Mouse (Mus musculus) G1E (cell line): ENCODE measurements around the gene Slbp. TPM values are rescaled to one million over a fixed set of nuclear protein-coding genes. Genes with fewer than 3 reads are reported as not detected.
A peak's percentile ranks its signal among the peaks of the same experiment; 100 is the strongest.

Experiments
- ATAC-seq: 2 replicates; pipeline ENCODE4 v1.8.0; 2016; ENCODE audit warnings: mild to moderate bottlenecking; ENCODE audit not compliant: insufficient number of reproducible peaks, poor library complexity, low FRiP score, severe bottlenecking; ENCODE audit errors: extremely low read depth
- DNase-seq: peaks from one replicate; pipeline ENCODE4 v3.0.0; 2012; ENCODE audit warnings: low spot score
- H3K27me3 ChIP-seq: 2 replicates; pipeline ENCODE4 v1.6.1; 2012; ENCODE audit warnings: mild to moderate bottlenecking, low read length, inconsistent platforms; ENCODE audit not compliant: insufficient read depth
- H3K36me3 ChIP-seq: replicated peaks from 2 replicates; pipeline ENCODE3; 2012; ENCODE audit warnings: mild to moderate bottlenecking, inconsistent platforms
- H3K4me1 ChIP-seq: 2 replicates; pipeline ENCODE4 v1.6.1; 2012; ENCODE audit warnings: low read depth, low read length, inconsistent platforms, mixed read lengths; ENCODE audit not compliant: insufficient read depth
- H3K4me3 ChIP-seq: 2 replicates; pipeline ENCODE4 v1.5.1; 2012; ENCODE audit warnings: low read depth, mild to moderate bottlenecking, inconsistent platforms, low read length, moderate library complexity, mixed read lengths
- H3K9me3 ChIP-seq: replicated peaks from 2 replicates; pipeline ENCODE4 v1.6.1; 2012; ENCODE audit warnings: inconsistent platforms
- CTCF ChIP-seq: IDR thresholded peaks from 2 replicates; pipeline ENCODE4 v1.5.1; 2012; ENCODE audit warnings: low read depth, low read length, inconsistent platforms, mixed read lengths
- GATA1 ChIP-seq: IDR thresholded peaks from 2 replicates; pipeline ENCODE4 v1.6.1; 2012; ENCODE audit warnings: borderline replicate concordance, low read length, inconsistent platforms, mixed read lengths
- GATA2 ChIP-seq: IDR thresholded peaks from 2 replicates; pipeline ENCODE4 v1.6.1; 2012; ENCODE audit warnings: low read depth, low read length, inconsistent platforms, borderline replicate concordance
- POLR2AphosphoS5 ChIP-seq: IDR thresholded peaks from 2 replicates; pipeline ENCODE4 v1.6.1; 2012; ENCODE audit warnings: low read depth, low read length, inconsistent platforms; ENCODE audit not compliant: insufficient replicate concordance
- TAL1 ChIP-seq: conservative IDR thresholded peaks from 2 replicates; pipeline ENCODE4 v1.6.1; 2012; ENCODE audit warnings: low read depth, low read length, inconsistent platforms, mixed read lengths
- polyA plus RNA-seq: library from polyadenylated mRNA; stranded (reverse); fragments of >175 nt; gene quantifications from 2 replicates; pipeline ENCODE4 v1.2.3, GENCODE M21; 2012
- total RNA-seq, 2 experiments: library from RNA; stranded (forward) in 1 of 2; stranded (reverse) in 1 of 2; fragments of 200-1000 nt in 1 of 2; fragments of >200 nt in 1 of 2; fragmentation: Nextera tagmentation in 1 of 2; gene quantifications; 2 replicates each; pipeline ENCODE4 v1.2.3; 2014 to 2017

Gene Slbp
- total and polyA plus RNA-seq, 3 experiments, result 174 to 386 (median 174) TPM

DNA sequence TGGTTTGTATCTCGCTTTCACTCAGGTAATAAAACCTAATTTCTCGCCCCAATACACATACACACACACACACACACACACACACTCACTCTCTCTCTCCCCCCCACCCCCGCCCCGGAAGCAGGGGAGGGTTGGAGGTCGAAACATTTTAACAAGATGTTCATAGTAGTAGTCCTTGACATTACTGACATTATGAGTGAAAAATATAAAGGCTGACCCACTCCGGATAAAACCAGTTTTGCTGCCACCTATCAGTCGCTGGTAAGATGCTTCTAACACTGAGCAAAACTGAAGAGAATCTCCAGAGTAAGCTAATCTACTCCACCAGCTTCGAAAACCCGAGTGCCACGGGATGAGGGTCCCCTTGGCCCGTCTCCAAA lies 843 bp downstream of the Slbp start:
- H3K36me3 ChIP-seq, result peaks cover 76% of the 10 kb centered on the region
- peak overlapping the region; percentile 90 for H3K4me3 ChIP-seq
- H3K9me3 ChIP-seq, result no peaks in the 10 kb centered on the region
- H3K27me3 ChIP-seq, result no peaks in the 10 kb centered on the region
- TF ChIP-seq POLR2AphosphoS5, result no peak
- TF ChIP-seq GATA1, result no peak
- TF ChIP-seq GATA2, result no peak
- no peak for TF ChIP-seq CTCF
- TF ChIP-seq TAL1, result no peak
- peaks cover 70% of the 10 kb centered on the region for H3K4me1 ChIP-seq
- no peak for DNase-seq
- ATAC-seq, result no peak

DNA sequence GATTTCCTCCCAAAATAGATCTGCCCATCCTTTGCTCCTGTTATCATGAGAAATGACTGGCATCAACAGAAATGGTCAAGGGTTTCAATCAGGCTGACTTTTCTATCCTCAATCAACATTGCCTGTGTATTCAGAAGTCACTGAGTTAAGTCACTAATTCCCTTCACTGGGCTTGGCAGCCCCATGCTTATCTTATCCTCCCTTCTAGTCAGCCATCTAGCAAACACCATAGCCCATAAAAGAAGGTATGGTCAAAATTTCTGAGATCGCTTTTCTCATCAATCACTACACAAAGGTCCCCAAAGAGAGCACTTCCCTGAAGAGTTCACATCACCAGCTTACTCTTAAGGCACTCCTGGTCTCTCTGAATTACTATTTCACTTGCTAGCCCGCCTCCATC lies 1.4 kb downstream of the Slbp start:
- Histone ChIP-seq H3K27me3 (no peaks in the 10 kb centered on the region), H3K4me3 (peak overlapping the region; percentile 90), H3K36me3 (peaks cover 77% of the 10 kb centered on the region), H3K4me1 (peaks cover 70% of the 10 kb centered on the region), H3K9me3 (no peaks in the 10 kb centered on the region)
- TF ChIP-seq POLR2AphosphoS5, result no peak
- no peak for TF ChIP-seq TAL1
- TF ChIP-seq GATA1, result no peak
- no peak for TF ChIP-seq GATA2
- TF ChIP-seq CTCF, result no peak
- ATAC-seq (no peak), DNase-seq (no peak)

DNA sequence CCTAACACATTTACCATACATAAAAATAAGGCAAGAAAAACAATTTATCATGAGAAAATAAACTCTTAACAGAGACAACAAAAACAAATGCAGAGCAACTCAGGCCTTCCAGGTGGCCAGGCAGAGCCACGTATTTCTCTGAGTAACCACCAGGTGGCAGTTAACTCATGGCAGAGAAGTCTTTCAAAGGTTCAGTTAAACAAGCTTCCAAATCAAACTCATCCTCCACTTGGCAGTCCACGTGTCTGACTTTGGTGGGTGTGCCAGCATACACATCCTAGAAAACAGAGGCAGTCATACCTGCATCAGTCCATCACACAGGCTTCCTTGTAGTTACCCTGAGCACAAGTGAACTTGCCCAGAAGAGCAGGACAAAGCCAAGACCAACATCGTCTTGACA lies 11.7 kb downstream of the Slbp start:
- TF ChIP-seq TAL1 (no peak), CTCF (peak; percentile 68; the same call in 1 of the 2 replicates)
- no peak; the same call in 1 of the 2 replicates for ATAC-seq
- DNase-seq, result no peak
- H3K4me1 ChIP-seq, result peaks cover 22% of the 10 kb centered on the region; the same call in 1 of the 2 replicates
- H3K4me3 ChIP-seq, result no peak overlapping the region
- H3K36me3 ChIP-seq, result peaks cover 91% of the 10 kb centered on the region
- no peaks in the 10 kb centered on the region for H3K9me3 ChIP-seq
- no peaks in the 10 kb centered on the region for H3K27me3 ChIP-seq

DNA sequence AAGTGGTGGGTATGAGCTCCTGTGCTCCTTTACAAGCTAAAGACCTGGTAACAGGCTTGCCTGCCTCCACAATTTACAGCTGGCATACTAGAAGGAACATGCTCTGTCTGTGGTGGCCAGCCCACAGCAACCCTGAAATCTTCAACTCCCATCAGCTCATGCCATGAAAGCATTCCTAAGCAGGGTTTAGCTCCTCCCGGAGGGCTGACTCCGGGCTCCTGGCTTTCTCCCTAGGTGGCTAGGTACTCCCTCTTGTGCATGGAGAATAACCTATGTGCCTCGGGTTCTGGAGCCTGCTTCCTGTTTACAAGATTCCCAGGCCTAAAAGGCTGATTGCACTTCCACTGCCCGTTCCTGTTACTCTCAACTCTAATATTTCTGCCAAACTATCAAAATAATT lies 13.5 kb downstream of the Slbp start:
- TF ChIP-seq TAL1 (no peak), GATA1 (no peak), GATA2 (no peak), CTCF (no peak), POLR2AphosphoS5 (no peak)
- H3K36me3 ChIP-seq, result peaks cover 86% of the 10 kb centered on the region
- ATAC-seq (no peak), DNase-seq (no peak)
- H3K9me3 ChIP-seq, result no peaks in the 10 kb centered on the region
- H3K27me3 ChIP-seq, result no peaks in the 10 kb centered on the region
- peaks cover 20% of the 10 kb centered on the region for H3K4me1 ChIP-seq
- no peak overlapping the region for H3K4me3 ChIP-seq

GRCm38 (mm10) chr5:33637606-33638350 lies 14.6 kb downstream of the Slbp start:
- H3K9me3 ChIP-seq, result no peaks in the 10 kb centered on the region
- no peak overlapping the region for H3K4me3 ChIP-seq
- H3K27me3 ChIP-seq, result no peaks in the 10 kb centered on the region
- DNase-seq (no peak), ATAC-seq (no peak)
- H3K4me1 ChIP-seq, result peaks cover 20% of the 10 kb centered on the region
- H3K36me3 ChIP-seq, result peaks cover 75% of the 10 kb centered on the region
- TF ChIP-seq GATA1 (no peak), GATA2 (no peak), POLR2AphosphoS5 (peak; percentile 55; the same call in 1 of the 2 replicates)

- no peak overlapping the region for H3K4me3 ChIP-seq
- DNase-seq (no peak), ATAC-seq (no peak)
- no peaks in the 10 kb centered on the region for H3K9me3 ChIP-seq
- TF ChIP-seq GATA2 (no peak), CTCF (no peak), POLR2AphosphoS5 (no peak), GATA1 (no peak), TAL1 (no peak)
- H3K4me1 ChIP-seq, result peaks cover 21% of the 10 kb centered on the region
- peaks cover 61% of the 10 kb centered on the region for H3K36me3 ChIP-seq
- H3K27me3 ChIP-seq, result no peaks in the 10 kb centered on the region
These were observed 17.0 kb downstream of the Slbp start for GRCm38 (mm10) chr5:33635361-33635760.

- peaks cover 37% of the 10 kb centered on the region for H3K36me3 ChIP-seq
- DNase-seq (no peak), ATAC-seq (no peak)
- peaks cover 35% of the 10 kb centered on the region for H3K4me1 ChIP-seq
- no peak for TF ChIP-seq CTCF
- no peak for TF ChIP-seq POLR2AphosphoS5
- no peak for TF ChIP-seq TAL1
- no peak for TF ChIP-seq GATA1
- no peak for TF ChIP-seq GATA2
- no peaks in the 10 kb centered on the region for H3K27me3 ChIP-seq
- H3K9me3 ChIP-seq, result no peaks in the 10 kb centered on the region
- no peak overlapping the region for H3K4me3 ChIP-seq
These were observed 19.8 kb downstream of the Slbp start for GRCm38 (mm10) chr5:33632526-33632925.
